Mouse (Mus musculus) MEL (cell line): ENCODE data around the gene Sdc1. TPM values are rescaled to one million over a fixed set of nuclear protein-coding genes. Genes with fewer than 3 reads are reported as not detected.

Experiments used
- DNase-seq: peaks from one replicate; pipeline ENCODE4 v3.0.0; 2011; ENCODE audit warnings: low read depth, low spot score
- H3K27ac ChIP-seq: 2 replicates; pipeline ENCODE4 v1.5.1; 2012; ENCODE audit warnings: low read depth, mild to moderate bottlenecking, control low read depth, low read length, moderate library complexity; ENCODE audit not compliant: control insufficient read depth
- H3K27me3 ChIP-seq, 2 experiments: fragments of 150-350 bp in 1 of 2; sonication (generic) in 1 of 2; 2 replicates each; pipeline ENCODE4 v1.6.1; 2012; ENCODE audit warnings: low read length in 2 of 2, mild to moderate bottlenecking in 2 of 2, improper control_type of control experiment in 1 of 2, moderate library complexity in 1 of 2; ENCODE audit not compliant: insufficient read depth in 2 of 2, control insufficient read depth in 1 of 2
- H3K36me3 ChIP-seq, 2 experiments: 2 replicates each; pipeline ENCODE4 v1.6.1; 2012 to 2014; ENCODE audit warnings: low read length in 2 of 2, improper control_type of control experiment in 1 of 2, inconsistent platforms in 1 of 2, mild to moderate bottlenecking in 1 of 2; ENCODE audit not compliant: insufficient read depth in 2 of 2, control insufficient read depth in 1 of 2
- H3K4me1 ChIP-seq, 2 experiments: fragments of 150-350 bp in 1 of 2; sonication (generic) in 1 of 2; 2 replicates each; pipeline ENCODE4 v1.6.1; 2012; ENCODE audit warnings: low read length in 2 of 2, improper control_type of control experiment in 1 of 2, mild to moderate bottlenecking in 1 of 2; ENCODE audit not compliant: insufficient read depth in 2 of 2, control insufficient read depth in 1 of 2
- H3K4me3 ChIP-seq, 2 experiments: fragments of 150-350 bp in 1 of 2; sonication (generic) in 1 of 2; 2 replicates each; pipeline ENCODE4 v1.5.1; 2012; ENCODE audit warnings: low read depth in 2 of 2, low read length in 2 of 2, mild to moderate bottlenecking in 2 of 2, moderate library complexity in 2 of 2, control low read depth in 1 of 2, improper control_type of control experiment in 1 of 2; ENCODE audit not compliant: control insufficient read depth in 1 of 2, insufficient read depth in 1 of 2
- H3K79me2 ChIP-seq: 2 replicates; pipeline ENCODE4 v1.6.1; 2012; ENCODE audit warnings: mild to moderate bottlenecking, low read length, moderate library complexity; ENCODE audit not compliant: control insufficient read depth, poor library complexity, insufficient read depth
- H3K9ac ChIP-seq: 2 replicates; pipeline ENCODE4 v1.6.1; 2012; ENCODE audit warnings: low read depth, mild to moderate bottlenecking, control low read depth, low read length, moderate library complexity; ENCODE audit not compliant: control insufficient read depth, poor library complexity, severe bottlenecking
- H3K9me3 ChIP-seq: fragments of 150-350 bp; sonication (generic); replicated peaks from 2 replicates; pipeline ENCODE4 v1.6.1; 2012; ENCODE audit warnings: mild to moderate bottlenecking, low read length, improper control_type of control experiment, moderate library complexity; ENCODE audit not compliant: insufficient read depth
- CHD1 ChIP-seq: IDR thresholded peaks from 2 replicates; pipeline ENCODE4 v1.6.1; 2012; ENCODE audit warnings: low read depth, mild to moderate bottlenecking, inconsistent platforms, low read length, improper control_type of control experiment
- CTCF ChIP-seq, 3 experiments: IDR thresholded peaks in 2 of 3; conservative IDR thresholded peaks in 1 of 3; 2 replicates each; pipeline ENCODE4 v1.5.1; 2011 to 2012; ENCODE audit warnings: low read length in 3 of 3, low read depth in 2 of 3, mild to moderate bottlenecking in 2 of 3, improper control_type of control experiment in 1 of 3, inconsistent platforms in 1 of 3, mixed read lengths in 1 of 3, moderate library complexity in 1 of 3; ENCODE audit not compliant: control insufficient read depth in 1 of 3, insufficient read depth in 1 of 3, poor library complexity in 1 of 3, severe bottlenecking in 1 of 3
- ELF1 ChIP-seq: IDR thresholded peaks from 2 replicates; pipeline ENCODE4 v1.6.1; 2014; ENCODE audit warnings: low read depth, mild to moderate bottlenecking, inconsistent platforms, low read length, improper control_type of control experiment, moderate library complexity
- ETS1 ChIP-seq: IDR thresholded peaks from 2 replicates; pipeline ENCODE4 v1.6.1; 2012; ENCODE audit warnings: low read depth, mild to moderate bottlenecking, inconsistent platforms, low read length, improper control_type of control experiment, moderate library complexity
- GABPA ChIP-seq: IDR thresholded peaks from 2 replicates; pipeline ENCODE4 v1.6.1; 2012; ENCODE audit warnings: low read depth, mild to moderate bottlenecking, inconsistent platforms, low read length, improper control_type of control experiment, moderate library complexity
- MAFK ChIP-seq: IDR thresholded peaks from 2 replicates; pipeline ENCODE4 v1.6.1; 2011; ENCODE audit warnings: low read depth, mild to moderate bottlenecking, low read length, improper control_type of control experiment, borderline replicate concordance
- MXI1 ChIP-seq: IDR thresholded peaks from 2 replicates; pipeline ENCODE4 v1.6.1; 2011; ENCODE audit warnings: mild to moderate bottlenecking, low read depth, low read length, improper control_type of control experiment
- MYB ChIP-seq: IDR thresholded peaks from 2 replicates; pipeline ENCODE4 v1.6.1; 2011; ENCODE audit warnings: mild to moderate bottlenecking, low read depth, low read length, improper control_type of control experiment
- NELFE ChIP-seq: IDR thresholded peaks from 2 replicates; pipeline ENCODE4 v1.6.1; 2011; ENCODE audit warnings: low read depth, low read length, improper control_type of control experiment
- NRF1 ChIP-seq: IDR thresholded peaks from 2 replicates; pipeline ENCODE4 v1.6.1; 2014; ENCODE audit warnings: low read depth, mild to moderate bottlenecking, inconsistent platforms, low read length, improper control_type of control experiment, moderate library complexity; ENCODE audit not compliant: poor library complexity, insufficient read depth, severe bottlenecking
- POLR2A ChIP-seq, 2 experiments: IDR thresholded peaks; 2 replicates each; pipeline ENCODE4 v1.6.1; 2011 to 2012; ENCODE audit warnings: low read length in 2 of 2, mild to moderate bottlenecking in 2 of 2, control low read depth in 1 of 2, improper control_type of control experiment in 1 of 2, low read depth in 1 of 2, moderate library complexity in 1 of 2; ENCODE audit not compliant: control insufficient read depth in 1 of 2, insufficient read depth in 1 of 2, poor library complexity in 1 of 2
- POLR2AphosphoS5 ChIP-seq: IDR thresholded peaks from 2 replicates; pipeline ENCODE4 v1.6.1; 2012; ENCODE audit warnings: low read depth, borderline replicate concordance, mild to moderate bottlenecking, inconsistent platforms, low read length, moderate library complexity, mixed read lengths
- RCOR1 ChIP-seq: IDR thresholded peaks from 2 replicates; pipeline ENCODE4 v1.6.1; 2012; ENCODE audit warnings: low read depth, mild to moderate bottlenecking, inconsistent platforms, low read length, improper control_type of control experiment
- SIN3A ChIP-seq: IDR thresholded peaks from 2 replicates; pipeline ENCODE4 v1.6.1; 2012; ENCODE audit warnings: low read length, improper control_type of control experiment, inconsistent platforms
- TAL1 ChIP-seq: IDR thresholded peaks from 2 replicates; pipeline ENCODE4 v1.6.1; 2012; ENCODE audit warnings: mild to moderate bottlenecking, inconsistent platforms, low read length, moderate library complexity, mixed read lengths
- TBP ChIP-seq: IDR thresholded peaks from 2 replicates; pipeline ENCODE4 v1.8.0; 2011; ENCODE audit warnings: low read depth, low read length, improper control_type of control experiment
- USF1 ChIP-seq: IDR thresholded peaks from 2 replicates; pipeline ENCODE4 v1.6.1; 2014; ENCODE audit warnings: low read depth, mild to moderate bottlenecking, inconsistent platforms, low read length, improper control_type of control experiment, moderate library complexity
- USF2 ChIP-seq, 2 experiments: IDR thresholded peaks; 2 replicates each; pipeline ENCODE4 v1.6.1; 2011 to 2012; ENCODE audit warnings: improper control_type of control experiment in 2 of 2, low read length in 2 of 2, borderline replicate concordance in 1 of 2, inconsistent platforms in 1 of 2, low read depth in 1 of 2, mild to moderate bottlenecking in 1 of 2; ENCODE audit not compliant: insufficient read depth in 1 of 2
- ZC3H11A ChIP-seq: IDR thresholded peaks from 2 replicates; pipeline ENCODE4 v1.6.1; 2012; ENCODE audit warnings: low read depth, mild to moderate bottlenecking, inconsistent platforms, low read length, improper control_type of control experiment
- ZKSCAN1 ChIP-seq: IDR thresholded peaks from 2 replicates; pipeline ENCODE4 v1.6.1; 2012; ENCODE audit warnings: low read depth, mild to moderate bottlenecking, inconsistent platforms, low read length, improper control_type of control experiment, moderate library complexity
- ZMIZ1 ChIP-seq: IDR thresholded peaks from 2 replicates; pipeline ENCODE4 v1.6.1; 2012; ENCODE audit warnings: low read depth, mild to moderate bottlenecking, inconsistent platforms, low read length, improper control_type of control experiment, moderate library complexity
- ZNF384 ChIP-seq: IDR thresholded peaks from 2 replicates; pipeline ENCODE4 v1.6.1; 2012; ENCODE audit warnings: low read depth, mild to moderate bottlenecking, inconsistent platforms, low read length, improper control_type of control experiment
- polyA plus RNA-seq, 2 experiments: library from polyadenylated mRNA; stranded (reverse) in 1 of 2; unstranded in 1 of 2; fragments of >175 nt in 1 of 2; fragments of >200 nt in 1 of 2; gene quantifications; 2 replicates each; pipeline versions ENCODE4 v1.2.1 to v1.2.4; 2012; ENCODE audit warnings: low replicate concordance in 2 of 2, low read depth in 1 of 2; ENCODE audit not compliant: insufficient read length in 2 of 2, insufficient read depth in 1 of 2, missing spikeins in 1 of 2
- total RNA-seq: library from RNA; depleted of rRNA; stranded (reverse); fragments of 300-350 nt; gene quantifications from 2 replicates; pipeline ENCODE4 v1.2.3, GENCODE M21; 2012

The Sdc1 gene
- total and polyA plus RNA-seq, 3 experiments, result 32.3 to 33.6 TPM; not detected in 1

GRCm38 (mm10) chr12:8776741-8777140 lies 5.6 kb downstream of the Sdc1 start (continued):
- TF ChIP-seq NRF1 (no peak), ZMIZ1 (no peak)

- Histone ChIP-seq H3K4me3 (no peak overlapping the region), H3K27ac (no peak overlapping the region), H3K9ac (no peak overlapping the region), H3K4me1 (peaks cover 4 to 17% of the 10 kb centered on the region in 2 experiments), H3K27me3 (no peaks in the 10 kb centered on the region), H3K9me3 (no peaks in the 10 kb centered on the region), H3K79me2 (peaks cover 16% of the 10 kb centered on the region), H3K36me3 (peaks cover 0 to 15% of the 10 kb centered on the region in 2 experiments; a peak in 2 of 4 replicates)
- DNase-seq, result no peak
- no peak for TF ChIP-seq RCOR1
- no peak for TF ChIP-seq ETS1
- TF ChIP-seq MXI1, result no peak
Measured at GRCm38 (mm10) chr12:8778106-8778505, 7.0 kb downstream of the Sdc1 start.

GRCm38 (mm10) chr12:8779851-8780250 lies 8.7 kb downstream of the Sdc1 start:
- H3K27me3 ChIP-seq, result no peaks in the 10 kb centered on the region
- no peak for DNase-seq
- peaks cover 4 to 12% of the 10 kb centered on the region in 2 experiments for H3K4me1 ChIP-seq
- H3K9ac ChIP-seq, result no peak overlapping the region
- TF ChIP-seq ZNF384 (no peak), POLR2A (IDR thresholded peaks at IDR 0.05; ENCODE audit: control insufficient read depth in 1 of 2, insufficient read depth in 1 of 2, low read depth in 1 of 2, low read length in 2 of 2, poor library complexity in 1 of 2) (no peak), MAFK (no peak), MYB (no peak), TBP (no peak), CHD1 (no peak), USF1 (no peak), GABPA (no peak), NELFE (no peak), USF2 (IDR thresholded peaks at IDR 0.05; ENCODE audit: borderline replicate concordance in 1 of 2, insufficient read depth in 1 of 2, low read depth in 1 of 2, low read length in 2 of 2) (no peak), ZC3H11A (no peak), ZKSCAN1 (no peak), ETS1 (no peak), ELF1 (no peak), TAL1 (no peak), CTCF (IDR thresholded peaks at IDR 0.05 in 2 of 3, conservative IDR thresholded peaks at IDR 0.05 in 1 of 3; ENCODE audit: control insufficient read depth in 1 of 3, insufficient read depth in 1 of 3, low read depth in 2 of 3, low read length in 3 of 3, poor library complexity in 1 of 3, severe bottlenecking in 1 of 3) (no peak), SIN3A (no peak), NRF1 (no peak), POLR2AphosphoS5 (no peak)
- TF ChIP-seq, all 39 proteins: peak for 0
- no peaks in the 10 kb centered on the region for H3K9me3 ChIP-seq
- no peak overlapping the region for H3K4me3 ChIP-seq
- peaks cover 11% of the 10 kb centered on the region; the same call in 1 of the 2 replicates for H3K79me2 ChIP-seq
- peaks cover 0 to 10% of the 10 kb centered on the region in 2 experiments; a peak in 2 of 4 replicates for H3K36me3 ChIP-seq
- no peak overlapping the region for H3K27ac ChIP-seq
